Mouse (Mus musculus) limb, embryonic 14.5 days (tissue): ENCODE data around the gene Nrgn. TPM values are rescaled to one million over a fixed set of nuclear protein-coding genes. Genes with fewer than 3 reads are reported as not detected.
A peak's percentile ranks its signal among the peaks of the same experiment; 100 is the strongest.

Source experiments
- ATAC-seq: fragments of 200-750 bp; cut with Nextera tagmentation; 2 replicates; pipeline ENCODE4 v1.8.0; 2017; ENCODE audit warnings: low read depth, moderate number of reproducible peaks, moderate TSS enrichment; ENCODE audit not compliant: low FRiP score
- DNase-seq: peaks from one replicate; pipeline ENCODE4 v3.0.0-alpha.2; 2015; ENCODE audit warnings: low spot score
- H3K27ac ChIP-seq: fragments of 300-500 bp; sonication (generic); replicated peaks from 2 replicates; pipeline ENCODE4 v1.5.1; 2014; ENCODE audit warnings: low read depth, mild to moderate bottlenecking, low read length, moderate library complexity, mixed read lengths
- H3K27me3 ChIP-seq: fragments of 300-500 bp; sonication (generic); 2 replicates; pipeline ENCODE4 v1.6.1; 2014; ENCODE audit warnings: low read length, mixed read lengths; ENCODE audit not compliant: control insufficient read depth, insufficient read depth
- H3K36me3 ChIP-seq: fragments of 300-500 bp; sonication (generic); 2 replicates; pipeline ENCODE4 v1.6.1; 2014; ENCODE audit warnings: mild to moderate bottlenecking, low read length, moderate library complexity, mixed read lengths; ENCODE audit not compliant: control insufficient read depth, insufficient read depth
- H3K4me1 ChIP-seq: fragments of 300-500 bp; sonication (generic); 2 replicates; pipeline ENCODE4 v1.6.1; 2014; ENCODE audit warnings: antibody characterized with exemption, low read length, mixed read lengths; ENCODE audit not compliant: control insufficient read depth, insufficient read depth
- H3K4me2 ChIP-seq: fragments of 300-500 bp; sonication (generic); replicated peaks from 2 replicates; pipeline ENCODE4 v1.6.1; 2014; ENCODE audit warnings: low read depth, mild to moderate bottlenecking, low read length, moderate library complexity; ENCODE audit not compliant: severe bottlenecking
- H3K4me3 ChIP-seq: fragments of 300-500 bp; sonication (generic); replicated peaks from 2 replicates; pipeline ENCODE4 v1.5.1; 2014; ENCODE audit warnings: low read length
- H3K9ac ChIP-seq: fragments of 300-500 bp; sonication (generic); 2 replicates; pipeline ENCODE4 v1.6.1; 2014; ENCODE audit warnings: mild to moderate bottlenecking, low read depth, low read length, moderate library complexity; ENCODE audit not compliant: severe bottlenecking
- H3K9me3 ChIP-seq: fragments of 300-500 bp; sonication (generic); 2 replicates; pipeline ENCODE4 v1.6.1; 2016; ENCODE audit warnings: low read length; ENCODE audit not compliant: control insufficient read depth
- POLR2A ChIP-seq: fragments of 200-500 bp; IDR thresholded peaks from 2 replicates; pipeline ENCODE4 v1.8.0; 2012; ENCODE audit warnings: inconsistent platforms, mild to moderate bottlenecking, moderate library complexity, borderline replicate concordance; ENCODE audit not compliant: insufficient read depth, insufficient read length; ENCODE audit errors: extremely low read depth
- WGBS: fragments of 180-500 bp; shearing (Covaris S2); extraction: QIAGEN DNeasy Blood & Tissue Kit; methylation state at CpG from one replicate; pipeline ENCODE4 v1.1.7; 2014; 5-methylcytosine and 5-hydroxymethylcytosine counted together
- polyA plus RNA-seq, 2 experiments: library from polyadenylated mRNA; depleted of rRNA in 1 of 2; stranded (reverse) in 1 of 2; unstranded in 1 of 2; fragments of >200 nt; fragmentation: Nextera tagmentation in 1 of 2; extraction: Ambion mirVana in 1 of 2; gene quantifications; 2 replicates each; pipeline versions ENCODE4 v1.2.1 to v1.2.3; 2012 to 2014

The Nrgn gene
- polyA plus RNA-seq, 2 experiments = 17.2 to 17.7 TPM

DNA sequence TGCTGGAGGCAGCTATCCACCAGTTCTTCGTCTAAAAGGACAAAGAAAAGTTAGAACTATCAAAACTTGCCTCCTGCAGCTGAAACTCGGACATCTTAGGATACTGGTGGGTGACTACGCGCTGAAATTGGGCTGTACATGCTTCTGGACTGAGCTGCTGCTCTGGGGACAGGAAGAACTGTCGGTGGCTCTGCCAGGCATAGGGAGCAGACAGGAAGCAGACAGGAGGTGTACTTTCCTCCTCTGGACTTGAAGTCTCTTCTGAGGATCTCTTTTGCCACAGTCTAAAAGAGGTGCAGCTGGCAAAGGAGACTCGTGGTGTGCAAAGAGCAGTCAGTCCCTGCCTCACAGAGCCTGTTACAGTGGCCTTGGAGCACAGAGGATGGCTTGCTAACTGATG is 39.9 kb upstream of the Nrgn start:
- DNase-seq (no peak), ATAC-seq (no peak)
- no peaks in the 10 kb centered on the region for H3K27me3 ChIP-seq
- no peak for TF ChIP-seq POLR2A
- H3K27ac ChIP-seq = no peak overlapping the region
- no peaks in the 10 kb centered on the region for H3K36me3 ChIP-seq
- H3K4me1 ChIP-seq = no peaks in the 10 kb centered on the region
- no peaks in the 10 kb centered on the region for H3K9me3 ChIP-seq
- no peak overlapping the region for H3K9ac ChIP-seq
- 58% methylated on average over 6 of the region's 6 CpGs for WGBS
- no peak overlapping the region for H3K4me3 ChIP-seq
- H3K4me2 ChIP-seq = no peak overlapping the region

DNA sequence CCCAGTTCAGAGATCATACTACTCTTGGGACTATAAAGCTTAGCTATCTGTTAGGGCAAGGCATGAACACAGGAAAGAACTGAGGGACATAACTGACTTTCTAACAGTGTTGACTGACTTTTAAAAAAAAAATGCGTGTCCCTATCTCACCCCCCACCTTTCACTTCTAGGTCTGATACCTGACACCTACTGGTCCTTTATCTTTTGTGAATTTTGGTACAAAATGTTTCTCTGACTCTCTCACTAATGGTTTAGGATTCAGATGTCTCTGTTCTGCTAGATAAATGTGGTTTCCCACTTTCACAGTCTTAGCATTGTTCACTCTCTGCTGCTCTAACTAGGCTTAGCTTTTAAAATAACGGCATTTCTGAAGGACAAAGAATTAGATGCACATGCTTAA is 39.3 kb upstream of the Nrgn start:
- Histone ChIP-seq H3K27ac (no peak overlapping the region), H3K4me1 (no peaks in the 10 kb centered on the region), H3K36me3 (no peaks in the 10 kb centered on the region), H3K27me3 (no peaks in the 10 kb centered on the region), H3K4me2 (no peak overlapping the region), H3K9ac (no peak overlapping the region), H3K9me3 (no peaks in the 10 kb centered on the region), H3K4me3 (no peak overlapping the region)
- 65% methylated on average over 2 of the region's 2 CpGs for WGBS
- no peak for TF ChIP-seq POLR2A
- ATAC-seq (no peak), DNase-seq (no peak)

DNA sequence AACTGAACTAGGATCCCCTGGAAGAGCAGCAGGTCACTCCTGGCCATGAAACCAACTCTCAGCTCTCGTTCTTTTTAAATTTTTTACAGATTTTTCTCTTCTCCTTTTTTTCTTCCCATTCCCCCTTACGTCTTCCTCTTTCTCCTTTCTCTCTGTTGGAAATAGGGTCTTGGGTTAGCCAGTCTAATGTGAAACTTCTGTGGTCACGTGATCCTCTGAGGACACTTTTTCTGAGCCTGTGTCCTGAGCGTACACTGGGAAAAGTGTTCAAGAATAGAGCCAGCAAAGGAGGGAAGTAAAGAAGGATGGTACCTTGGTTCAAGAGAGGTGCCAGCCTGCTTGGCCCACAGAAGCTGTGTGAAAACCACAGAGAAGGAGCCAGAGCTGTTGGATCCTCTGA is 37.7 kb upstream of the Nrgn start:
- H3K4me3 ChIP-seq = no peak overlapping the region
- ATAC-seq = no peak
- no peak for TF ChIP-seq POLR2A
- H3K4me2 ChIP-seq = no peak overlapping the region
- no peak for DNase-seq
- no peaks in the 10 kb centered on the region for H3K9me3 ChIP-seq
- no peak overlapping the region for H3K27ac ChIP-seq
- no peaks in the 10 kb centered on the region for H3K4me1 ChIP-seq
- H3K9ac ChIP-seq = no peak overlapping the region
- H3K36me3 ChIP-seq = no peaks in the 10 kb centered on the region
- H3K27me3 ChIP-seq = no peaks in the 10 kb centered on the region
- WGBS = 87% methylated on average over 4 of the region's 4 CpGs

DNA sequence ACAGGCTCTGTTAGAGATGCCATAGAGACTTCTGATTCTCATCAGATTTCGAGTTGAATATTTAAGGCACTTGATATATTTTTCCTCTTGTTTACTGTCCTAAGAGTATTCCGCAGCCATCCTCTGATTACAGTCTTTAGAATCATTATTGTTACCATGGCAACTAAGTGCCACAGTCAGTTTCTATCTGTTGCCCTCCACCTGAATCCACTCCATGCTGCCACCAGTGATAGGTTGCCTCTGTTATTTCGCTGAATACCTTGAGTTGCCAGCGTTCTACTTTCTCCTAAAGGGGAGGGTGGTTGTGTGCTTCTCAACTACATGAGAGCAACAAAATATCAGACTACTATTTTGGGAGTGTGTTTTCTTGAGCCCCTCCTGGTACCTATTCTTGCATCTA is 34.0 kb upstream of the Nrgn start:
- Histone ChIP-seq H3K27me3 (no peaks in the 10 kb centered on the region), H3K36me3 (no peaks in the 10 kb centered on the region), H3K4me1 (no peaks in the 10 kb centered on the region), H3K4me3 (no peak overlapping the region), H3K27ac (no peak overlapping the region), H3K9ac (no peak overlapping the region), H3K9me3 (no peaks in the 10 kb centered on the region), H3K4me2 (no peak overlapping the region)
- no peak for ATAC-seq
- DNase-seq = no peak
- 79% methylated on average over 4 of the region's 4 CpGs for WGBS
- TF ChIP-seq POLR2A = no peak

DNA sequence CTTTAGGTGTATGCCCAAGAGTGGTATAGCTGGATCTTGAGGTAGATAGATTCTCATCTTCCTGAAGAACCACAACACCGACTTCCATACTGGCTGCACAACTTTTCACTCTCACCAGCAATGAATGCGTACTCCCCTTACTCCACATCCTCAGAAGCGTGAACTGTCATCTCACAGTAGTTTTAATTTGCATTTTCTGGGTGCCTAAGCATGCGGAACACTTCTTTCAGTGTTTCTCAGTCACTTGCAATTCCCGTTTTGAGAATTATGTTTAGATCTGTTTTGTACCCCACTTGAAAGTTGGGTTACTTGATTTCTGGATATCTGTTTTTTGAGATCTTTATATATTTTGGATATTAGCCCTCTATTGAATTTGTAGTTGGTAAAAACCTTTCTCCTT is 30.9 kb upstream of the Nrgn start:
- TF ChIP-seq POLR2A = no peak
- no peak for DNase-seq
- no peaks in the 10 kb centered on the region for H3K9me3 ChIP-seq
- H3K4me2 ChIP-seq = no peak overlapping the region
- ATAC-seq = no peak
- H3K9ac ChIP-seq = no peak overlapping the region
- no peaks in the 10 kb centered on the region for H3K27me3 ChIP-seq
- H3K27ac ChIP-seq = no peak overlapping the region
- no peaks in the 10 kb centered on the region for H3K36me3 ChIP-seq
- no peak overlapping the region for H3K4me3 ChIP-seq
- WGBS = 89% methylated on average over 5 of the region's 5 CpGs
- H3K4me1 ChIP-seq = no peaks in the 10 kb centered on the region

DNA sequence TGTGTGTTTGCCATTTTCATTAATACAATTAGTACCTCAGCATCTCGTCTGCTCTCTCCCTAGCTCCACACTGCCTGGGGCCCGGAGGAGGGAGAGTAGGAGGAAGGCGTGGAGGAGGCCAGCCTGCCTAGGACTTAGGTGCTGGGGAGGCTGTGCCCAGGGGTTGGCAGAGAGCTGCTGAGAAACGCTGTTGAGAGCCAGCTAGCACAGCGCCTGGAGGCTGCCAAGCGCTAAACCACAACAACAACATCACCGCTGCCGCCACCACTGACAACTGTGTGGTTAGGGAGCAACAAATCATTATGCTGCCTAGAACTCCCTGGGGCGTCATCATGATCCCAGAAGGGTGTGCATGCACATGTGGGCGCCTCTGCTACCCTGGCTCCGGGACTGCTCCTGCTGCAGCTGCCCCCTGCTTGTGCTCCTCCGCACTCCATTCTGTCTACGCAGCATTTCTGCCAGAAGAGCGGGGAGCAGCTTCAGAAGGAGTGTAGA is 23.8 kb upstream of the Nrgn start:
- no peaks in the 10 kb centered on the region for H3K36me3 ChIP-seq
- TF ChIP-seq POLR2A = no peak
- H3K9ac ChIP-seq = peak overlapping the region; percentile 8; the same call in 1 of the 2 replicates
- peaks cover 6% of the 10 kb centered on the region for H3K4me1 ChIP-seq
- 20% methylated on average over 14 of the region's 14 CpGs for WGBS
- no peaks in the 10 kb centered on the region for H3K9me3 ChIP-seq
- DNase-seq = no peak
- H3K27me3 ChIP-seq = no peaks in the 10 kb centered on the region
- H3K4me3 ChIP-seq = no peak overlapping the region
- ATAC-seq = no peak
- H3K4me2 ChIP-seq = no peak overlapping the region; the same call in 1 of the 2 replicates
- no peak overlapping the region for H3K27ac ChIP-seq
